Mouse (Mus musculus): Measurements from ENCODE around the gene Foxr2. TPM values are rescaled to one million over a fixed set of nuclear protein-coding genes. Genes with fewer than 3 reads are reported as not detected.

Gene Foxr2
- polyA plus RNA-seq, 1 experiment from 2014 or later = not detected

Other genes with a start within 250 kb of the Foxr2 start
- gene Usp51, start 112.3 kb upstream of the Foxr2 start, polyA plus RNA-seq (2014; fragmentation: Nextera tagmentation; extraction: Ambion mirVana) = 1.0 and 1.9 TPM in 2 replicates
- 32.6 and 46.9 TPM in 2 replicates for gene Mageh1, start 81.2 kb upstream of the Foxr2 start, polyA plus RNA-seq (2014; fragmentation: Nextera tagmentation; extraction: Ambion mirVana)
- 1.5 and 1.7 TPM in 2 replicates for gene Rragb, start 21.2 kb downstream of the Foxr2 start, polyA plus RNA-seq (2014; fragmentation: Nextera tagmentation; extraction: Ambion mirVana)
- gene Klf8, start 118.7 kb downstream of the Foxr2 start, polyA plus RNA-seq (2014; fragmentation: Nextera tagmentation; extraction: Ambion mirVana) = 1.6 and 2.1 TPM in 2 replicates

Measured in heart, embryonic 11.5 days (tissue).